Mouse (Mus musculus): ENCODE results near the gene Dst. TPM values are rescaled to one million over a fixed set of nuclear protein-coding genes. Genes with fewer than 3 reads are reported as not detected.

Dst gene
- polyA plus RNA-seq, 1 experiment, result 49.7 TPM

DNA sequence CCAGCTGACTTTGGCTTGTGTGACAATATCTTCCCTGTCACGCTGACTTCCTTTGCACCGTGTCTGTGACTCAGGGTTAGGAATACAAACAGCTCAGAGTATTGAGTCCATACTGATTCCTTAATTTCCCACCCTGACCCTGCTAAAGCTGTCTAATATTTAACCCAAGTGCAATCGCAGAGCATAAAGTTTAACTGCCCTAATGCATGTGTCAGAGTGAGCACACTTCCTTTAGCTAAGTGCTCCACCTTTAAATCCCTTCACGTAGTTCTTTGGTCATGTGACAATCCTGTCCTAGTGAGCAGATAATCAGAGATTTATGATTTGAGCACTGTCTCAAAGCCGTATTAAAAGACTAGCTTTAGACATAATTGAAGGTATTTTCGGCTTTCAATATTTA lies 212.6 kb downstream of the Dst start:
- peak overlapping the region; percentile 41 for H3K4me3 ChIP-seq
- H3K4me2 ChIP-seq (ENCODE audit: low read depth), result peak overlapping the region; percentile 94
- peaks cover 53% of the 10 kb centered on the region for H3K79me2 ChIP-seq (ENCODE audit: control insufficient read depth, insufficient read depth)

DNA sequence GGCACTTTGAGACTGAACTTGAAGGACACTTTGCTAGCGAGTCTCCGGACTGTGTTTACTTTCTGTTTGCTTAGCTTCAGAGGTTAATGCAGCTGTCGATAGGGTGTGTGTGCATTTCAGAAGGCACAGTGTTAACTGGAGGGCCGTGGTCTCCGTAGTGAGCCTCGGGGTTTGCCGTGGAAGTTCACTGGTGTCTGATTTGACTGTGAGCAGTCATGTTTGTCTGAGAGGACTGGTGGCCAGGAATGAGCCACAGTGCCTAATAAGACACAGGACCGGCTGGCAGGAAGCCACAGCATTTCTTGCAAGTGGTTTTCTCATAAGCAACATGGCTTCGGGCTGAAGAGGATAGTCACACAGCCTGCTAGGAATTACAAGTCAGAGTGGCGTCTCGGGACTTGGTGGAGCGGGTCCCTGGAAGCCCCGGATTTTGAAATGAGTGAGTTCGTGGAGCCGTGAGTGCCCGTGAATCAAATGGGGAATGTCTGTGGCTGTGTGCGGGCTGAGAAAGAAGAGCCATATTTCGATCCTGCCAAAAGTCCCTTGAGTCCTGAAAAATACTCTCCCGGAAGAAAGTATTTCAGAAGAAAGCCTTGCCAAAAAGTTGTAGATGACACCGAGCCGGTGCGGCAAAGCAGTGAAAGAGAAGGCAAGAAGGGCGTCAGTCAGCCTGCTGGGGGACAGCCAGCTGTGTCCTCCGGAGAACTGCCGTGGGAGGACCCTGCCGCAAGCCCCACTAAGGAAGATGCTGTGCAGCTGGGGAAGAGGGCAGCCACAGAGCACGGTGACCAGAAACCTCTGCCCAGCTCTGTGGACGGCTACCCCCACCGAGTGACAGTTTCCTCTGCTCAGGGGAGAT lies 213.4 kb downstream of the Dst start:
- Histone ChIP-seq H3K27me3 (ENCODE audit: control insufficient read depth, insufficient read depth, insufficient read length) (no peaks in the 10 kb centered on the region), H3K36me3 (ENCODE audit: control insufficient read depth, insufficient read depth) (peaks cover 4% of the 10 kb centered on the region), H3ac (ENCODE audit: control insufficient read depth, insufficient read length) (peak overlapping the region; percentile 34), H3K4me3 (peak overlapping the region; percentile 41), H3K79me2 (ENCODE audit: control insufficient read depth, insufficient read depth) (peaks cover 60% of the 10 kb centered on the region), H3K4me2 (ENCODE audit: low read depth) (peak overlapping the region; percentile 94)
- TF ChIP-seq POLR2AphosphoS2 (IDR thresholded peaks at IDR 0.05; ENCODE audit: insufficient read length, low read depth), result peak; percentile 26
- TF ChIP-seq SRF (IDR thresholded peaks at IDR 0.05; ENCODE audit: control insufficient read depth, insufficient read length, low read depth), result no peak
- TF ChIP-seq MAX (IDR thresholded peaks at IDR 0.05; ENCODE audit: low read depth), result no peak
- TF ChIP-seq E2F4 (IDR thresholded peaks at IDR 0.05; ENCODE audit: insufficient read depth), result no peak
- peak; percentile 32 to 76 (median 74) for TF ChIP-seq MYOD1 (IDR thresholded peaks at IDR 0.05; ENCODE audit: control insufficient read depth in 1 of 3, insufficient read length in 2 of 3, low read depth in 2 of 3)
- TF ChIP-seq USF1 (IDR thresholded peaks at IDR 0.05; ENCODE audit: low read depth), result no peak
- TF ChIP-seq TCF3 (IDR thresholded peaks at IDR 0.05; ENCODE audit: insufficient read length, low read depth), result no peak
- 0 out of 2 replicates have a peak, but pooled peaks have one; percentile 14 for TF ChIP-seq CEBPB (IDR thresholded peaks at IDR 0.05; ENCODE audit: insufficient read depth, poor library complexity, severe bottlenecking)
- no peak for TF ChIP-seq TCF12 (IDR thresholded peaks at IDR 0.05; ENCODE audit: insufficient read depth, poor library complexity, severe bottlenecking)
- peak; percentile 63 for TF ChIP-seq POLR2A (IDR thresholded peaks at IDR 0.05; ENCODE audit: insufficient read length, low read depth)
- peak in 1 of 3 experiments; percentile 68 for TF ChIP-seq MYOG (IDR thresholded peaks at IDR 0.05; ENCODE audit: control insufficient read depth in 1 of 3, insufficient read depth in 1 of 3, insufficient read length in 2 of 3, low read depth in 2 of 3)
- TF ChIP-seq REST (IDR thresholded peaks at IDR 0.05; ENCODE audit: insufficient read depth, insufficient read length), result no peak

More for the DNA sequence above, 212.6 kb downstream of the Dst start:
- H3K27me3 ChIP-seq (ENCODE audit: control insufficient read depth, insufficient read depth, insufficient read length), result no peaks in the 10 kb centered on the region
- peak overlapping the region; percentile 34 for H3ac ChIP-seq (ENCODE audit: control insufficient read depth, insufficient read length)
- H3K36me3 ChIP-seq (ENCODE audit: control insufficient read depth, insufficient read depth), result peaks cover 4% of the 10 kb centered on the region
- TF ChIP-seq SRF (IDR thresholded peaks at IDR 0.05; ENCODE audit: control insufficient read depth, insufficient read length, low read depth) (no peak), E2F4 (IDR thresholded peaks at IDR 0.05; ENCODE audit: insufficient read depth) (no peak), MYOG (IDR thresholded peaks at IDR 0.05; ENCODE audit: control insufficient read depth in 1 of 3, insufficient read depth in 1 of 3, insufficient read length in 2 of 3, low read depth in 2 of 3) (no peak), MYOD1 (IDR thresholded peaks at IDR 0.05; ENCODE audit: control insufficient read depth in 1 of 3, insufficient read length in 2 of 3, low read depth in 2 of 3) (no peak), CEBPB (IDR thresholded peaks at IDR 0.05; ENCODE audit: insufficient read depth, poor library complexity, severe bottlenecking) (no peak), MAX (IDR thresholded peaks at IDR 0.05; ENCODE audit: low read depth) (no peak), USF1 (IDR thresholded peaks at IDR 0.05; ENCODE audit: low read depth) (peak; percentile 87)

DNA sequence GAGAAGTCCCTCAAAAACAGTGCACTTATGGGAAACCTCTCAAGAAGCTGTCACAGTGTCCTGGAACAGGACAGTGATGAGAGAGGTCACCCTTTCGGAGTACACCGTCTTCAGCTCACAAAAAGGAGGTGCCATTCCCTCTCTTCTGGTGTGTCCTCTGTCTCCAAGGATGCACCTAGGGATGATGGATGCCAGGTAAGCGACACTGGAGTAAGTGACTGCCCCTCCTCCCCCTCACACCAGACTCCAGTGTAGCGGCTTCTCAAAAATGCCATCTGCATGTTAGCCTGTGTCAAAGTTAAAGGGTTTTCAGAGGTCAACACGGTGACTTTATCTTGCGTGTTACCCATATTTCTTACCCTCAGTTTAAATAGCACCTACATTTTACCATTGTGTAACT lies 214.2 kb downstream of the Dst start:
- peak overlapping the region; percentile 41 for H3K4me3 ChIP-seq
- H3K27me3 ChIP-seq (ENCODE audit: control insufficient read depth, insufficient read depth, insufficient read length), result no peaks in the 10 kb centered on the region
- peaks cover 4% of the 10 kb centered on the region for H3K36me3 ChIP-seq (ENCODE audit: control insufficient read depth, insufficient read depth)
- H3K79me2 ChIP-seq (ENCODE audit: control insufficient read depth, insufficient read depth), result peaks cover 60% of the 10 kb centered on the region
- H3K4me2 ChIP-seq (ENCODE audit: low read depth), result peak overlapping the region; percentile 94
- peak overlapping the region; percentile 34 for H3ac ChIP-seq (ENCODE audit: control insufficient read depth, insufficient read length)
- no peak for TF ChIP-seq USF1 (IDR thresholded peaks at IDR 0.05; ENCODE audit: low read depth)
- TF ChIP-seq POLR2A (IDR thresholded peaks at IDR 0.05; ENCODE audit: insufficient read length, low read depth), result peak; percentile 33
- TF ChIP-seq POLR2AphosphoS2 (IDR thresholded peaks at IDR 0.05; ENCODE audit: insufficient read length, low read depth), result peak; percentile 33
- no peak for TF ChIP-seq SRF (IDR thresholded peaks at IDR 0.05; ENCODE audit: control insufficient read depth, insufficient read length, low read depth)

DNA sequence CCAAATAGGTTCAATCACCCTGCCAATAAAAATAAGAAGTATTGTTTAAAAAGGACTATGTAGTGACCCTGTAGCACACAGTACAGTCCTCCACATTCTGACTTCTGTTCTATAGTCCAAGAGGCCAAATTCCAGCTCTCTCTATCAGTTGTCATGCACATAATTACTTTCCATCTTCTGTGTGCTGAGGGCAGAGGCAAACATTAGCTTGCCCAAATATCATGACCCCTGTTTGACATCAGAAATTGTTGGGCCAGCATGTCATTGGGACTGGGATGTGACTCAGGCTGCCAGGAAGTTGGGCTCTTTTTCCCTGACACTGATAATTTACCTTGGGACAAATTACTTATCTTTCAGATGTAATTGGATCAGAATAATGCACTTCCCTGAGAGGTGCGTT lies 214.9 kb downstream of the Dst start:
- H3K4me3 ChIP-seq, result peak overlapping the region; percentile 41
- TF ChIP-seq USF1 (IDR thresholded peaks at IDR 0.05; ENCODE audit: low read depth) (no peak), TCF12 (IDR thresholded peaks at IDR 0.05; ENCODE audit: insufficient read depth, poor library complexity, severe bottlenecking) (no peak), POLR2A (IDR thresholded peaks at IDR 0.05; ENCODE audit: insufficient read length, low read depth) (no peak), E2F4 (IDR thresholded peaks at IDR 0.05; ENCODE audit: insufficient read depth) (no peak), MYOG (IDR thresholded peaks at IDR 0.05; ENCODE audit: control insufficient read depth in 1 of 3, insufficient read depth in 1 of 3, insufficient read length in 2 of 3, low read depth in 2 of 3) (no peak), POLR2AphosphoS2 (IDR thresholded peaks at IDR 0.05; ENCODE audit: insufficient read length, low read depth) (no peak), MYOD1 (IDR thresholded peaks at IDR 0.05; ENCODE audit: control insufficient read depth in 1 of 3, insufficient read length in 2 of 3, low read depth in 2 of 3) (no peak), CEBPB (IDR thresholded peaks at IDR 0.05; ENCODE audit: insufficient read depth, poor library complexity, severe bottlenecking) (no peak), REST (IDR thresholded peaks at IDR 0.05; ENCODE audit: insufficient read depth, insufficient read length) (no peak), TCF3 (IDR thresholded peaks at IDR 0.05; ENCODE audit: insufficient read length, low read depth) (no peak), MAX (IDR thresholded peaks at IDR 0.05; ENCODE audit: low read depth) (no peak), SRF (IDR thresholded peaks at IDR 0.05; ENCODE audit: control insufficient read depth, insufficient read length, low read depth) (no peak)
- no peaks in the 10 kb centered on the region for H3K27me3 ChIP-seq (ENCODE audit: control insufficient read depth, insufficient read depth, insufficient read length)
- H3ac ChIP-seq (ENCODE audit: control insufficient read depth, insufficient read length), result no peak overlapping the region
- H3K79me2 ChIP-seq (ENCODE audit: control insufficient read depth, insufficient read depth), result peaks cover 58% of the 10 kb centered on the region
- peak overlapping the region; percentile 94 for H3K4me2 ChIP-seq (ENCODE audit: low read depth)
- peaks cover 4% of the 10 kb centered on the region for H3K36me3 ChIP-seq (ENCODE audit: control insufficient read depth, insufficient read depth)

Measured in myocyte (in vitro differentiated cells).